Mouse (Mus musculus) cerebellum, adult 2 months (tissue): Measurements from ENCODE around the gene Fgd2.

Experiments used
- CTCF ChIP-seq: fragments of 200-500 bp; IDR thresholded peaks from 2 replicates; pipeline ENCODE4 v1.5.1; 2011; ENCODE audit warnings: low read depth, mild to moderate bottlenecking, control low read depth, low read length, moderate library complexity, borderline replicate concordance; ENCODE audit not compliant: insufficient read depth
- POLR2A ChIP-seq: fragments of 200-500 bp; IDR thresholded peaks from 2 replicates; pipeline ENCODE4 v1.6.1; 2011; ENCODE audit warnings: low read length, control low read depth, borderline replicate concordance; ENCODE audit not compliant: insufficient read depth

GRCm38 (mm10) chr17:29348996-29349395 lies 11.7 kb upstream of the Fgd2 start:
- TF ChIP-seq POLR2A (no peak), CTCF (no peak)
